Mouse (Mus musculus) embryo, embryonic 9.5 days (tissue): Measurements from ENCODE around the gene Gm525.
"Not testable (repeated sequence)": the region's sequence is repeated elsewhere in the genome, so short reads cannot be mapped to it uniquely, and the experiment has no call there.

ENCODE experiments used
- DNase-seq: peaks from one replicate; pipeline ENCODE4 v3.0.0-alpha.2; 2017; ENCODE audit errors: extremely low spot score

Gene Gm525

DNA sequence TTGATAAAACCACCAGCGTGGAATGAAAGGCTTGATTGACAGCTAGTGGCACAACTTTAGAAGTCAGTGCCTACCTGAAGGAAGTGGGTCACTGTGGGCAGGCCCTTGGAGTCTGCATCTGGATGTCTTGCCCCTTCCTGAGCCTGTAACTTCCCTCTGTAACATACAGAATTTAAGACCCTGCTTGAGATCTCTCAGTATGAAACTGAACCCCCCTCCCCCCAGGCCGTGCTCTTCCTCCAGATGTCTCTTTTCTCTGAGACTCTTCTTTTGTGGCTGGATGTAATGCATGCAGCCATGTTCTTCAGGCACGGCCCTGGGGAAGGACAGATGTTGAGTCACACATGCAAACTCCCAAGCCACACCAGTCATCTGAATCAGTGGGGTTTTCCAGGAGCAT lies 21.7 kb downstream of the Gm525 start:
- DNase-seq, result no peak

DNA sequence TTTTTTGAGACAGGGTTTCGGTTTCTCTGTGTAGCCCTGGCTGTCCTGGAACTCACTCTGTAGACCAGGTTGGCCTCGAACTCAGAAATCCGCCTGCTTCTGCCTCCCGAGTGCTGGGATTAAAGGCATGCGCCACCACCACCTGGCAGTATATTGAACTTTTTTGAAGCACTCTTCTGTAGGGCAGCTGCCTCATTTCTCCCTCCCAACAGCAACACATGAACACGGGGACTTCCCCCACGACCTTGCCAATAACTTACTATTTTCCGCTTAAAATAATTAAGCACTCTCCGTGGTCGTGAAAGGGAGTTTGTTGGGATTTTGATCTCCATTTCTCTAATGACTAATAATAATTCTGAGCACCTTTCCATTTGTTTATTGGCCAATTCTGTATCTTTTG lies 23.7 kb downstream of the Gm525 start:
- not testable (repeated sequence) for DNase-seq

DNA sequence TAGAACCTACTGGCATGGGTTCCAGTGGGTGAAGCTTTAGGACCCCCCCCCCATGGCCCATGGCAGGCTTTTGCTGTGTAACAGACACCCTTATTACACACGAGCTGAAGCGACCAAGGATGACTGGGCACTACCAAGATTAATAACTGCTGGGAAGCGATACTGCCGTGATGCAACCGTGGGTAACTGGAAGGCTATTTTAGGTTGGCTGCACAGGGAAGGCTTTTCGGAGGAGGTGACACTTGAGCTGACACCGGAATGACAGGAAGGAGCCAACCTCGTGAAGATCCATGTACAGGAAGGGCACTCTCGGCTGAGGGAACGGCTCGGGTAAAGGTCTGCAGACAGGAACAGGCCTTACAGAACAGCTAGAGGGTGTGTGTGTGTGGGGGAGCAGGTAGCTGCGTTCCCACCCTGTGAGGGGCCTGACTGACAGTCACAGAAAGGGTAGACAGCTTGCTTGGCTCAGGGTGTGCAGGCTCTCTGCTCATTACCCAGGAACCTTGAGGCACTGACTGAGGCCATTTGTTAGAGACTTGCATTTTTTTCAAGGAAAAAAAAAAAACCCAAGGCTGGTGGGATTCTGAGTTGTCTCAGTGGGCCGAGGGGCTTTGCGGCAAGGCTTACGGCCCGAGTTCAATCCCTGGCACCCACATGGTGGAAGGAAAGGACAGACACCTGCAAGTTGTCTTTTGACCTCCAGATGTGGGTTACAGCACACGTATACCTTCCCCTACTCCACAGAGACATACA lies 24.6 kb downstream of the Gm525 start:
- no peak for DNase-seq

DNA sequence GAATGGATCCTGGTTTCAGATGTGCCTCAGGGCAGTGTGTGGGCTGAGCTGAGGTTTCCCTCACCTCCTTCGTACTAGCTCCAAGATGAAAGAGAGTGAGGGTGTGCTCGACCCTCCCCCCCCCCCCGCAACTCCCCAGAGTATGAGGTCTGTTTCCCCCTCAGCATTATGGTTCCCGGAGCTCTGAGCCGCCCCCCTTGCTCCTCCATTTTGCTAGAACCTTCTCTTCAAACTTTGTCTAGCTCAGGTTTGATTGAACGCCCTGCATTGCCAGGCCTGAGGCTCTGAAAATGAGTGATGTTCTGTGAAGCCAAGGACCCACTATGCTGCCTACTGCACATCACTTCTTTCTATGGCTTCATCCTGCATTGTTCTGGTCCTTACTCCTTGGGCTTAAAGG lies 25.3 kb downstream of the Gm525 start:
- DNase-seq, result no peak

DNA sequence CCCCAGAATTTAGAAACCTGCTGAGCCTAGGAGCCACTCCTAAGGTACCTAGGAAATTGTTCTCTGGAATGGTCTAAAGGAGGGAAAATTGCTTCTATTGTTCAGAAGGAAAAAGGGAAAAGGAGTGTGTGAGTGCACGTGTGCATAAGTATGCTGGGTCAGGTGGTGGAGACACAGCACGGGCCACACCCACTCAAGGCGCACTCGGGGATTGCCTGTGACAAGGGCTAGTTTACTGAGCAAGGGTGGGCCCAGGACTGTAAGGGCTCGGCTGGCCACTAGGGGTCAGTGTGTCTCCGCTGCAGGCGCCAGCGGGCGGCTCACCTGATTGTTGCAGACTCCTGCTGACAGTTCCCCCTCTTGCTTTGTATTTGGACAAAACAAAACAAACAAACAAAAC lies 26.8 kb downstream of the Gm525 start:
- peak; percentile 85 for DNase-seq

DNA sequence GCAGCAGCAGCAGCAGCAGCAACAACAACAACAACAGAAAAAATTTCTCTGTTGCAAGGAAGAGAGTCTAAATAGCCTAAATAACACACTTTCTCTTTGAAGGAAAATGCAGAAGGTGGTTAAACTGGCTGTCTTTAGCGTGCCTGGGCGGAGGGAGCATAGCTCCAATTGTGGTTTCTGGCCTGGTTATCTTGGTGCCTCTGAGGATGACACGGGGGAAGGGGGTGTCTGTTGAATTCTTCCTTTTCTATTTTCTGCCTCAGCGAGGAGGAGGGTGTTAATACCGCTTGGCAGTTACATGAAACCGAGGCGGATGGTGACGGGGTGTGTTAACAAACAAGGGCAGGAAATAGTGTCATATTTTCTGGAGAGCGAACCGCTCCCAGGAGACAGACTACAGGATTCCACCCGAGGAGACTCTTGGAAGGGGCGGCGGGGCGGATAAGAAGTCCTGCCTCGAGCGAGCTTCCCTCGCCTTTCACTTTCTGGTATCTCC lies 27.2 kb downstream of the Gm525 start:
- DNase-seq, result no peak

DNA sequence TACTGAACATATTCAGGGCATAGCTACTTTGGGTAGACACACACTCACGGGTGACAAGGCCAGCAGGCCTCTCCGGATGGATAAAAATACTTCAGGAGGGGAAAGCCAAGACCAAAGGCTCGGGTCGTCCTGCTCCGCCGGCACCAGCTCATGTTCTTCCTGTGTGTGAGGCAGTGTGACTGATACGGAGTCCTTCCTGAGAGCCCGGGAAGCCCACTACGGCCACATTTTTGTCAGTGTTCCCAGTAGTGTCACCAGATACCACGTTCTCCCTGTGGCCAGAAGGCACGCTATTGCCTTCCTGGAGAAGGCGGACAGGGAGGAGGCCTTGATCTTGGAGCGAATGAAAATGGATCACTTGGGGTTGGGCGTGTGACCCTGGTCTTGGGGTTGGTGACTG lies 29.5 kb downstream of the Gm525 start:
- DNase-seq, result no peak

DNA sequence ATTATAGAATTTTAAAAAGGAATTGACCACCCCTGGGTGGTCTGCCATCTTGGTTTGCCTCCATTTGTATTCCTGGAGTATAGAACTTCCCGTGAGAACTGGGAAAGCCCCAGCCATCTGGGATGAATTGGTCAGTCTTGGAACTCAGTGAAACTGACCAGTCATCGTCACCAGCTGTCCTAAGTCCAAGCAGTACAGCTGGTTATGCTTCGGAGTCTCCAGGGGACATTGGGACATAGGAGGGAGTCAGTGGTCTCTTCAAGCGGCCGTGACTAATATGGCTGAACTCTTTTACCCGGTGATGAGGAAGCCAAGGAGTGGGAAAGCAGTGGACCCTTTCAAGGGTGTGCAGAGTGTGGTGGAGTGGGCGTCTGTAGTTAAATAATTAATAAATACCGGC lies 31.6 kb downstream of the Gm525 start:
- DNase-seq, result no peak

DNA sequence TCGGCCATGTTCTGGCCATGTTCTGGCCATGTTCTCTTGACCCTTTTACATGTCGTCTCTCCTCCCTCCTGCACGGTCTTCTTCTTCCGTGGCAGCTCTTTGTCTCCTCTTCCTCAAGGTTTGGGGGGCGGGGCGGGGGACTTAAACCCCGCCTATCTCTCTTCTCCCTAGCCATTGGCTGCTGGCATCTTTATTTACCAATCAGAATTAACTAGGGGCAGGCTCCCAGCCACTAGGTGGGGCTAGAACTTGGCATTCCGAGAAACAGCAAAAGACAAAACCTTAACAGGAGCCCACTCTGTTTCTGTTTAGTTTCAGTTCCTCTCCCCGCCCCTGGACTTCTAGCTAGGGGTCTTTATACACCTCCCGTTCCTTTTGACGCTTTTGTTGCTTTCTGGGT lies 32.2 kb downstream of the Gm525 start:
- no peak for DNase-seq

DNA sequence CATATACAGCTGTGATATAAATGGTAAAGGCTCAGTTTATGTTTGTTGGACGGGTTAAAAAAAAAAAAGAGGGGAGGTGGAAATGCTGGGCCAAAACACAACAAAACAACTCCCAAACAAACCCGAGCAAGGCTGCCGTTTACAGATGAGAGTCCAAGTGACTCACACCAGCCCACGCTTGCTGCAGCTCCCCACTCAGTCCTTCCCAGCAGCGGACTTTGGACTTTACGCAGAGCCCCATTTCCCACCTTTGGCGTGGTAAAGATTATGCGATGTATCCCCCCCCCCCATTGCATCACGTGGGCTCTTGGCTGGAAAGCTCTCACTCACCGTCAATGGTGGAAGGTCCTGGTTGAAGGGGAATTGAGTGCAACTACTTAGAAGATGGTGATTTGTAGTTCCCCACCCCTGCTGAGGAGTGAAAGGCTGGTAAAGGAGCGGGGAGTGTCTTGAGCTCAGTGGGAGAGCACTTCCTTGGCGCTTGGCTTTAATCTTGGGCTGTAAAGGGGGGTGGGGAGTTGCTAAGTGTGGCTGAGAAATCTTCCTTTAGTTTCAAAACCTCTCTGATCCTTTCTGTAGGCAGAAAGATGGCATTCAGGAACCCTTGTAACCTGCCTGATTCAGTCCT lies 33.7 kb downstream of the Gm525 start:
- DNase-seq, result no peak

DNA sequence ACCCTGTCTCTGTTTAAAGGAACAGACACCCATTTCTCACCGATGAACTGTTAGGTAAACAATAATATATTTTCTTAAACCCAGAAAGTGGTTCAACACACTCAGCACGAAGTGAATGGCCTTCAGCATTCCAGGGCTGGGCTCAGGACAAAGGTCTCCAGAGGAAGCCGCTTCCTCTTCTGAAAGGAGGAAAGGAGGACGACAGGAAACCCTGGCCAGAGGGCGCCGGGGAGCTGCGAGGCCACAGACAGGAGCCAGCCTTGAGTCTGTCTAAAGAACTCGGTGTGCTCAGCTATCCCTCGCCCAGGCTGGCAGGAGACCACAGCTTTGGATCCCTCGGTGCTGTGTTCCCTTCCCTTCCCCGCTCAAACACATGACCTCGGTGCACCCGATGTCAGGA lies 50.8 kb downstream of the Gm525 start:
- DNase-seq, result peak; percentile 44

DNA sequence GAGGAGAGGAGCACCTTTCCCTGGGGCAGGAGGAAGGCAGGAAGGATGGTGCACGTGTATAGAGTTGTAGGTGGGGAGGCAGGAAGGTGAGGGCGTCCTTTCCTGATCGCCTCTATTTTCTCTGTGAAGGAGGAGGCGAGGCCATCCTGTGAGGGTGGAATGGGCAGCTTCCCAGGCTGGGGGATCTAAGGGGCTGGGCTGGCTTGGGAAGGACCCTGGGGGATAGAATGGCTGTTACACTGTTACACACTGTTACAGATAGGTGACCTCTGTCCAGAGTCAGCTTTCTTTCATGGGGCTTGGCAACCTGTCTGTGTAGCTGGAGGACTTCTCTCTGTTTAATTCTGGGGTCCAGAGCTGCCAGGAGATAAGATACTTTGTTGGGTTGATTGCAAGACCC lies 57.2 kb downstream of the Gm525 start:
- DNase-seq, result no peak

DNA sequence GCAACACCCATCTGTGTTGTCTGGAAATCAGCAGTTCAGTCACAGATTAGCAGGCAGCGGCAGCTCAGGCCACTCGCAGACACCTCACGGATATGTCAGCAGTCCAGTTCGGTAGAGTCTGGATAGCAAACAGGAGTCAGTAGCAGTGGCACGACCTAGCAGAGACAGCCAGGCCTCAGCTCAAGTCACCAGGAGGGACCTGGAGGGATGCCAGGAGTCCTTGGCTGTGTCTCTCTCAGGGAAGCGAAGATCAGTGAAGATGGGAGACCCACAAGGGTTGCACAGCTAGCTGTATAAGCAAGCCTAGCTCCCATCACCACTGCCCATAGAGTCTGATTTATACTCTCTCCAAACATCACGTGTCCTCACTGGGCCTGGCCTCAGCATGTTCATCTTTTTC lies 58.8 kb downstream of the Gm525 start:
- no peak for DNase-seq

DNA sequence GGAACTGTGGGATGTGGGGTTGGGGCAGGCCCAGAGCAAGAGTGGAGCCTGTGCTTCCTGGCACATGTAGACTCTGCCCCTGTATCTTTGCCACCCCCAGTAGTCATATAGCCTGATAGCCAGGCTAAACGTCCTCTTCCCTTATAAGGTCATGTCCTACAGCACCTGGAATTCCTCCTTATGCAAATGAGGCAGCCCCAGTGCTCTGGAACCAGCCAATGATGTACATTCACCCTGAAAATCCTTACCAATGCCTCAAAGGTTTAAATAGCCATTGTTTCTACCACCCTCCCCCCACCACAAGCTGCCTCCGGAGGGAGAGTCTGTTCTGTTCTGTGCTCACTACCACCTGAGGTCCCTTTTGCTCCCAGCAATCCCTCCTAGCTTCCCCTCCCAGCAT lies 60.6 kb downstream of the Gm525 start:
- DNase-seq, result no peak

DNA sequence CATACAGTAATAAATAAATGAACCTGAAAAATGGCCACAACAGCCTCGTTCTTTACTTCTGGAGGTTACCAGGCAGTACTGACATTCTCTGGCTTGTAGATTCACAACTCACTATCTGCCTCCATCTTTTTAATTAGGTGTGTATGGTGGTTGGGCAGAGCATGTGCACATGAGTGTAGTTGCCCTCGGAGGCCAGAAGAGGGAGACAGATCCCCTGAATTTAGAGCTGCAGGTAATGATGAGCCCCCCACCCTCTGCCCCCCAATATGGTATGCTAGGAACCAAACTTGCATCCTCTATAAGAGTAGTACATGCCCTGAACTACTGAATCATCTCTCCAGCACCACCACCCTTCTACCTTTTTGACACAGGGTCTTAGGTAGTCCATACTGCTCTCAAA lies 64.3 kb downstream of the Gm525 start:
- DNase-seq, result no peak
